Mouse (Mus musculus) kidney, adult 2 months (tissue): ENCODE measurements around the gene D5Ertd579e.

Experiments used
- CTCF ChIP-seq: fragments of 200-500 bp; conservative IDR thresholded peaks from 2 replicates; pipeline ENCODE4 v1.5.1; 2011; ENCODE audit warnings: low read depth, mild to moderate bottlenecking, control low read depth, low read length, moderate library complexity, mixed read lengths; ENCODE audit not compliant: insufficient read depth, insufficient read length
- POLR2A ChIP-seq: fragments of 200-500 bp; IDR thresholded peaks from one replicate; pipeline ENCODE4 v1.6.1; 2011; ENCODE audit warnings: low read depth, low read length, control low read depth

DNA sequence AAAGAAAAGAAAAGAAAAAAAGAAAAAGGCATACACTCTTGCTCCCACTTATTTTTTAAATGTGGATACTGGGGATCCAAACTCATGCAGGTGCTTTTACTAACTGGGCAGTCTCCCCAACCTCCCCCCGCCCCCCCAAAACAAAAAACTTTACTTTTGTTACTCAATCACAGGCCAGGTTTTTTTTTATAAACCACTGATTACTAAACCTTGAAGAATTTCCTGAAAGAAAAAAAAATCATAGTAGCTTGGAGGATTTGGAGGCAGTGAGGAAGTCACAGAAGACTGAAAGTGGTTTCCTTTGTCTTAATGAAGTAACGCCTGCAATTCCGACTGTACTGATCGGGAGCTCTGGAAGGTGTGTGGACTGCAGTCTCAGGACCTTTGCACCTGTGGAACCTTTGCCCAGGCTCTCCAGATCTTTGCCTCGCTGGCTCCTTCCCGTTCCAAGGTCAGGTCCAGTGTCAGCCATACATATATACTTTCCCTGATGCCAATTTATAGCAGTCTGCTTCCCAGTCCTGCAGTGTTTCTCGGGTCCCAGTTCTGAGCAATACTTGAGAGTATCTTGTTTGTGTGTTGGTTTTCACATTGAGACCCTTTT, 2.3 kb upstream of the D5Ertd579e start:
- TF ChIP-seq CTCF: no peak
- no peak for TF ChIP-seq POLR2A
